Mouse (Mus musculus): ENCODE measurements around the gene Fcgr4. TPM values are rescaled to one million over a fixed set of nuclear protein-coding genes. Genes with fewer than 3 reads are reported as not detected.
"Not testable (repeated sequence)": the region's sequence is repeated elsewhere in the genome, so short reads cannot be mapped to it uniquely, and the experiment has no call there.

Fcgr4 gene
- polyA plus RNA-seq, 1 experiment from 2014 or later: 0.35 TPM

GRCm38 (mm10) chr1:170981679-170982078, 37.0 kb upstream of the Fcgr4 start:
- not testable (repeated sequence) for H3K27ac ChIP-seq (ENCODE audit: low read depth, low read length); H3K4me3 ChIP-seq (ENCODE audit: low read depth, low read length); H3K36me3 ChIP-seq (ENCODE audit: control insufficient read depth, insufficient read depth, low read length); H3K9ac ChIP-seq (ENCODE audit: low read length); ATAC-seq (replicated peaks; ENCODE audit: low FRiP score); H3K4me1 ChIP-seq (replicated peaks; ENCODE audit: control insufficient read depth, insufficient read depth, low read length); DNase-seq (ENCODE audit: low spot score); H3K27me3 ChIP-seq (ENCODE audit: control insufficient read depth, insufficient read depth, low read length); H3K9me3 ChIP-seq (ENCODE audit: control insufficient read depth, low read length); H3K4me2 ChIP-seq (ENCODE audit: low read depth, low read length, severe bottlenecking)
- 91% methylated on average over 1 of the region's 1 CpGs for WGBS

- Histone ChIP-seq H3K4me3 (ENCODE audit: low read depth, low read length) (no peak overlapping the region), H3K36me3 (ENCODE audit: control insufficient read depth, insufficient read depth, low read length) (no peaks in the 10 kb centered on the region), H3K9me3 (ENCODE audit: control insufficient read depth, low read length) (no peaks in the 10 kb centered on the region), H3K27ac (ENCODE audit: low read depth, low read length) (no peak overlapping the region), H3K9ac (ENCODE audit: low read length) (no peak overlapping the region), H3K4me2 (ENCODE audit: low read depth, low read length, severe bottlenecking) (no peak overlapping the region), H3K27me3 (ENCODE audit: control insufficient read depth, insufficient read depth, low read length) (no peaks in the 10 kb centered on the region), H3K4me1 (replicated peaks; ENCODE audit: control insufficient read depth, insufficient read depth, low read length) (no peaks in the 10 kb centered on the region)
- WGBS: 85% methylated on average over 2 of the region's 2 CpGs
- DNase-seq (ENCODE audit: low spot score) (no peak), ATAC-seq (replicated peaks; ENCODE audit: low FRiP score) (no peak)
These were observed 36.4 kb upstream of the Fcgr4 start for GRCm38 (mm10) chr1:170982301-170982700.

GRCm38 (mm10) chr1:170983066-170983465, 35.7 kb upstream of the Fcgr4 start:
- ATAC-seq (replicated peaks; ENCODE audit: low FRiP score): no peak
- H3K9me3 ChIP-seq (ENCODE audit: control insufficient read depth, low read length): no peaks in the 10 kb centered on the region
- no peak overlapping the region for H3K4me2 ChIP-seq (ENCODE audit: low read depth, low read length, severe bottlenecking)
- no peaks in the 10 kb centered on the region for H3K27me3 ChIP-seq (ENCODE audit: control insufficient read depth, insufficient read depth, low read length)
- H3K4me3 ChIP-seq (ENCODE audit: low read depth, low read length): no peak overlapping the region
- no peak for DNase-seq (ENCODE audit: low spot score)
- no peaks in the 10 kb centered on the region for H3K36me3 ChIP-seq (ENCODE audit: control insufficient read depth, insufficient read depth, low read length)
- H3K27ac ChIP-seq (ENCODE audit: low read depth, low read length): no peak overlapping the region
- H3K4me1 ChIP-seq (replicated peaks; ENCODE audit: control insufficient read depth, insufficient read depth, low read length): no peaks in the 10 kb centered on the region
- 85% methylated on average over 4 of the region's 4 CpGs for WGBS
- H3K9ac ChIP-seq (ENCODE audit: low read length): no peak overlapping the region

- Histone ChIP-seq H3K4me1 (replicated peaks; ENCODE audit: control insufficient read depth, insufficient read depth, low read length) (no peaks in the 10 kb centered on the region), H3K36me3 (ENCODE audit: control insufficient read depth, insufficient read depth, low read length) (no peaks in the 10 kb centered on the region), H3K27ac (ENCODE audit: low read depth, low read length) (no peak overlapping the region), H3K4me2 (ENCODE audit: low read depth, low read length, severe bottlenecking) (no peak overlapping the region), H3K9me3 (ENCODE audit: control insufficient read depth, low read length) (no peaks in the 10 kb centered on the region), H3K27me3 (ENCODE audit: control insufficient read depth, insufficient read depth, low read length) (no peaks in the 10 kb centered on the region), H3K9ac (ENCODE audit: low read length) (no peak overlapping the region), H3K4me3 (ENCODE audit: low read depth, low read length) (no peak overlapping the region)
- no peak for ATAC-seq (replicated peaks; ENCODE audit: low FRiP score)
- peak; percentile 7 for DNase-seq (ENCODE audit: low spot score)
- 79% methylated on average over 3 of the region's 3 CpGs for WGBS
These were observed 33.6 kb upstream of the Fcgr4 start for GRCm38 (mm10) chr1:170985092-170985491.

- ATAC-seq (replicated peaks; ENCODE audit: low FRiP score) (no peak), DNase-seq (ENCODE audit: low spot score) (peak; percentile 28)
- no peak overlapping the region for H3K27ac ChIP-seq (ENCODE audit: low read depth, low read length)
- no peak overlapping the region for H3K9ac ChIP-seq (ENCODE audit: low read length)
- no peaks in the 10 kb centered on the region for H3K9me3 ChIP-seq (ENCODE audit: control insufficient read depth, low read length)
- 87% methylated on average over 5 of the region's 5 CpGs for WGBS
- H3K4me2 ChIP-seq (ENCODE audit: low read depth, low read length, severe bottlenecking): no peak overlapping the region
- H3K36me3 ChIP-seq (ENCODE audit: control insufficient read depth, insufficient read depth, low read length): no peaks in the 10 kb centered on the region
- no peaks in the 10 kb centered on the region for H3K27me3 ChIP-seq (ENCODE audit: control insufficient read depth, insufficient read depth, low read length)
- no peak overlapping the region for H3K4me3 ChIP-seq (ENCODE audit: low read depth, low read length)
- no peaks in the 10 kb centered on the region for H3K4me1 ChIP-seq (replicated peaks; ENCODE audit: control insufficient read depth, insufficient read depth, low read length)
These were observed 32.9 kb upstream of the Fcgr4 start for GRCm38 (mm10) chr1:170985861-170986260.

GRCm38 (mm10) chr1:170989656-170990055, 29.1 kb upstream of the Fcgr4 start:
- WGBS: 73% methylated on average over 9 of the region's 9 CpGs
- ATAC-seq (replicated peaks; ENCODE audit: low FRiP score): no peak
- H3K9me3 ChIP-seq (ENCODE audit: control insufficient read depth, low read length): no peaks in the 10 kb centered on the region
- DNase-seq (ENCODE audit: low spot score): no peak
- H3K9ac ChIP-seq (ENCODE audit: low read length): no peak overlapping the region
- H3K4me1 ChIP-seq (replicated peaks; ENCODE audit: control insufficient read depth, insufficient read depth, low read length): no peaks in the 10 kb centered on the region
- H3K27me3 ChIP-seq (ENCODE audit: control insufficient read depth, insufficient read depth, low read length): no peaks in the 10 kb centered on the region
- H3K27ac ChIP-seq (ENCODE audit: low read depth, low read length): no peak overlapping the region
- no peaks in the 10 kb centered on the region for H3K36me3 ChIP-seq (ENCODE audit: control insufficient read depth, insufficient read depth, low read length)
- H3K4me3 ChIP-seq (ENCODE audit: low read depth, low read length): no peak overlapping the region
- no peak overlapping the region for H3K4me2 ChIP-seq (ENCODE audit: low read depth, low read length, severe bottlenecking)

GRCm38 (mm10) chr1:170992550-170992949, 26.2 kb upstream of the Fcgr4 start:
- 62% methylated on average over 5 of the region's 5 CpGs for WGBS
- Histone ChIP-seq H3K27ac (ENCODE audit: low read depth, low read length) (no peak overlapping the region), H3K9ac (ENCODE audit: low read length) (no peak overlapping the region), H3K36me3 (ENCODE audit: control insufficient read depth, insufficient read depth, low read length) (no peaks in the 10 kb centered on the region), H3K27me3 (ENCODE audit: control insufficient read depth, insufficient read depth, low read length) (no peaks in the 10 kb centered on the region), H3K9me3 (ENCODE audit: control insufficient read depth, low read length) (no peaks in the 10 kb centered on the region), H3K4me2 (ENCODE audit: low read depth, low read length, severe bottlenecking) (no peak overlapping the region), H3K4me1 (replicated peaks; ENCODE audit: control insufficient read depth, insufficient read depth, low read length) (no peaks in the 10 kb centered on the region), H3K4me3 (ENCODE audit: low read depth, low read length) (no peak overlapping the region)
- no peak for DNase-seq (ENCODE audit: low spot score)
- ATAC-seq (replicated peaks; ENCODE audit: low FRiP score): no peak

- H3K4me3 ChIP-seq (ENCODE audit: low read depth, low read length): no peak overlapping the region
- H3K4me2 ChIP-seq (ENCODE audit: low read depth, low read length, severe bottlenecking): no peak overlapping the region
- H3K36me3 ChIP-seq (ENCODE audit: control insufficient read depth, insufficient read depth, low read length): no peaks in the 10 kb centered on the region
- no peak for DNase-seq (ENCODE audit: low spot score)
- H3K27me3 ChIP-seq (ENCODE audit: control insufficient read depth, insufficient read depth, low read length): no peaks in the 10 kb centered on the region
- H3K9me3 ChIP-seq (ENCODE audit: control insufficient read depth, low read length): no peaks in the 10 kb centered on the region
- H3K27ac ChIP-seq (ENCODE audit: low read depth, low read length): no peak overlapping the region
- H3K9ac ChIP-seq (ENCODE audit: low read length): no peak overlapping the region
- 73% methylated on average over 3 of the region's 3 CpGs for WGBS
- H3K4me1 ChIP-seq (replicated peaks; ENCODE audit: control insufficient read depth, insufficient read depth, low read length): no peaks in the 10 kb centered on the region
- no peak for ATAC-seq (replicated peaks; ENCODE audit: low FRiP score)
These were observed 22.7 kb upstream of the Fcgr4 start for GRCm38 (mm10) chr1:170996034-170996433.

GRCm38 (mm10) chr1:170996753-170997152, 22.0 kb upstream of the Fcgr4 start:
- Histone ChIP-seq H3K27me3 (ENCODE audit: control insufficient read depth, insufficient read depth, low read length) (no peaks in the 10 kb centered on the region), H3K4me3 (ENCODE audit: low read depth, low read length) (no peak overlapping the region), H3K4me1 (replicated peaks; ENCODE audit: control insufficient read depth, insufficient read depth, low read length) (no peaks in the 10 kb centered on the region), H3K4me2 (ENCODE audit: low read depth, low read length, severe bottlenecking) (no peak overlapping the region), H3K27ac (ENCODE audit: low read depth, low read length) (no peak overlapping the region), H3K36me3 (ENCODE audit: control insufficient read depth, insufficient read depth, low read length) (no peaks in the 10 kb centered on the region), H3K9ac (ENCODE audit: low read length) (no peak overlapping the region), H3K9me3 (ENCODE audit: control insufficient read depth, low read length) (no peaks in the 10 kb centered on the region)
- DNase-seq (ENCODE audit: low spot score) (peak; percentile 70), ATAC-seq (replicated peaks; ENCODE audit: low FRiP score) (no peak)
- 58% methylated on average over 3 of the region's 3 CpGs for WGBS

All from forebrain, embryonic 11.5 days (tissue).